Mouse (Mus musculus): Measurements from ENCODE around the gene Hip1. TPM values are rescaled to one million over a fixed set of nuclear protein-coding genes. Genes with fewer than 3 reads are reported as not detected.
A peak's percentile ranks its signal among the peaks of the same experiment; 100 is the strongest.

Hip1 gene
- polyA plus RNA-seq, 1 experiment from 2014 or later: 74.3 TPM

DNA sequence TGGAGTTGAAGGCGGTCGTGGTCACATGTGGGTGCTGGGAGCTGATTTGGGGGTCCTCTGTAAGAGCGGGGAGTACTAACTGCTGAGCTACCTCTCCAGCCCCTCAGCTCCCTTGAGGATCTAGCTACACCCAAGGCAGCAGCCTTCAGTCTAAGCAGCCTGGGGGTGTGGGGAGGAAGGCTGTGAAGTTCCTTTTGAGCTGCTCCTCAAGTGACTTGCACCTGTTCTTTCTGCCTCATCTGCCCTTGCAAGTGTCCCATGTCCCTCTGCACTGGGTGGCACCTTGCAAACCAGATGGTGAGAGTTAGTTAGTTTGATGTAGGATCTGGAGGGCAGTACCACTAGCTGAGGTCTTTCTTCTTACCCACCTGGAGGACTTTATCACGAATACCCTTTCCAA, 136.8 kb downstream of the Hip1 start:
- ATAC-seq: no peak
- DNase-seq (ENCODE audit: low read depth, low spot score): no peak
- in situ Hi-C loops (cut with MboI; ENCODE audit: low pct_unique_long_range_greater_than_20kb): loop anchor here (5.0 kb wide), 2 partner anchors 84 to 204 kb away; no protein-coding TSS in a partner anchor
- H3K27me3 ChIP-seq: no peaks in the 10 kb centered on the region
- POLR2A ChIA-PET: no interaction called here
- TF ChIP-seq CTCF (IDR thresholded peaks at IDR 0.05): no peak
- CTCF ChIA-PET: interaction anchor here (0.8 to 1.2 kb wide), 2 partner anchors 12 to 13 kb away, joined by 3 to 4 read pairs; no protein-coding TSS in a partner anchor

DNA sequence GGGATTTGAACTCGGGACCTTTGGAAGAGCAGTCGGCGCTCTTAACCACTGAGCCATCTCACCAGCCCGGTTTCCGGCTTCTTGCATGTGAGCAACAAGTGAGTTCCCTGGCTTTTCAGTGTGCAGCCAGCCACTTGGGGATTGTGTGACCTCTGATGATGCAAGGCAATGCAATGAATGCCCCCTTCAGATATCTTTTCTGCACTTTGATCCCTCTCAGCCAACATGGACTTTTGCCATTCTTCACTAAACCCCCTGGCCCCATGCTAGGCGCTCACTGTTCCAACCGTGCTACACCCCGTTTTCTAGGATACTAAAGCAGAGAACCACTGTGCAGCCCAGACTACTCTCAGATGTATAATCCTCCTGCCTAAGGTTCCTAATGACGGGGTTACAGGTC, 139.5 kb downstream of the Hip1 start:
- no peak for TF ChIP-seq CTCF (IDR thresholded peaks at IDR 0.05)
- no peaks in the 10 kb centered on the region for H3K27me3 ChIP-seq
- in situ Hi-C loops (cut with MboI; ENCODE audit: low pct_unique_long_range_greater_than_20kb): loop anchor here (5.0 kb wide), 2 partner anchors 87 to 207 kb away; no protein-coding TSS in a partner anchor
- CTCF ChIA-PET: no interaction called here
- ATAC-seq (no peak), DNase-seq (ENCODE audit: low read depth, low spot score) (no peak)
- POLR2A ChIA-PET: interaction anchor here (0.6 to 0.7 kb wide), 2 partner anchors 9 to 127 kb away, joined by 3 to 7 read pairs; no protein-coding TSS in a partner anchor

DNA sequence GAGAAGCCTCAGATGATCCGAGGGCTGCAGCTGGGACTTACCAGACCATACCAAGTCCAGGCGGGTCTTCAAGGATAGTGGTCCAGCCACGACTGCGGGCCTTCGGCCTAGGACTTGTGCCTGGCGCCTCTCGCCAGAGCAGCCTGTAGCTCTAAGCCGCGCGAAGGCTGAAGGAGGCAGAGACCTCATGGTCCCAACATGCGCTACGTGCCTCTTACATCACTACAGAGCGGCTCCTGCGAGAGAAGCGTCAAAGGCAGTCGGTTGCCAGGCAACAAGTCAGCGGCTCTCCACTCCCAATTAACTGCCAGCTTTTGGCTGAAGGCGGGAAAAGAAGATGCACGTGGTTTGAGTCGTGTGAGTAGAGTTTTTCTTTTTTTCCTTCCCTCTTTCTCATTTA, 140.3 kb downstream of the Hip1 start:
- no peaks in the 10 kb centered on the region for H3K27me3 ChIP-seq
- in situ Hi-C loops (cut with MboI; ENCODE audit: low pct_unique_long_range_greater_than_20kb): loop anchor here (5.0 kb wide), 3 partner anchors 88 to 363 kb away; no protein-coding TSS in a partner anchor
- POLR2A ChIA-PET: interaction anchor here (0.6 kb wide), 3 partner anchors 128 to 839 kb away, joined by 3 to 7 read pairs (median 5); no protein-coding TSS in a partner anchor
- CTCF ChIA-PET: interaction anchor here (1.1 to 1.3 kb wide), 2 partner anchors 17 to 25 kb away, joined by 3 read pairs; no protein-coding TSS in a partner anchor
- TF ChIP-seq CTCF (IDR thresholded peaks at IDR 0.05): no peak
- DNase-seq (ENCODE audit: low read depth, low spot score) (no peak), ATAC-seq (no peak)

DNA sequence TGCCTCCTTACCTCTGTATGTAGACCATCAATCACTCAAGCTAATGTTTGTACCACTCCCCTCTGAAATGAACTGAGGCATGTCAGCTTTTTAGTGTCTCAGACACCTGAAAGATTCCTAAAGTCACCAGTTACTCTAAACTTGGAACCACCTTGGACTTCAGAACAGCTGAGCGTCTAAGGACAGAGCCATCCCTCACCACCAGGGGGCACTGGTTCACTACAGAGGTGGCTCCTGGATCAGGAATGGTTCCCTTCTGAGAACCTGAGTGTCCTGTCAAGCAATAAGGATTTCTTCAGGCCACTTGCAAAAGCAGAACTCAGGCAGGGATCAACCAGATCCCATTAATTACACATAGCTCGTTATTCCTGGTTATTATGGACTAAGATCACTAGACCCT, 144.7 kb downstream of the Hip1 start:
- ATAC-seq (no peak), DNase-seq (ENCODE audit: low read depth, low spot score) (peak; percentile 46)
- in situ Hi-C loops (cut with MboI; ENCODE audit: low pct_unique_long_range_greater_than_20kb): loop anchor here (5.0 kb wide), 1 partner anchor 367 kb away; no protein-coding TSS in a partner anchor
- CTCF ChIA-PET: interaction anchor here (0.8 to 1.9 kb wide), 20 partner anchors 11 to 375 kb away, joined by 3 to 6 read pairs (median 3); no protein-coding TSS in a partner anchor
- no peaks in the 10 kb centered on the region for H3K27me3 ChIP-seq
- POLR2A ChIA-PET: no interaction called here
- TF ChIP-seq CTCF (IDR thresholded peaks at IDR 0.05): peak; percentile 98

DNA sequence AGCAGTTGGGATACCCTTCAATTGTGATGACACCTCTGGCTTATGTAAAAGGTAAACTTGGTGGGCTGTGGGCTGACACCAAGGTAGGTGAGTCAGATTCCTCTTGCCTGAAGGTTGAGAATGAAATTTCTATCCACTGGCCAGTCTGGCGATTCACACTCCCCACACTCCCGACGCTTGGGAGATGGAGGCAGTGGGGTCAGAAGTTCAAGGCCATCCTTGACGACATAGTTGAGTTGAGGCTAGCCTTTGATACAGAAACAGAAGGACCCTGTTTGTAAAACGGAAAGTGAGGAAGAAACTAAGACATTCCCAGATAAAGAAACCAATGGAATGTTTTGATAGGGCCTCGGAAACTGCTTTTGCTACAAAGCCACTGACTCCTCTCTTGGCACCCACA, 145.5 kb downstream of the Hip1 start:
- ChIA-PET CTCF (interaction anchor here (1.0 to 1.6 kb wide), 3 partner anchors 15 to 108 kb away, joined by 3 to 4 read pairs (median 3); no protein-coding TSS in a partner anchor), POLR2A (no interaction called here)
- no peak for ATAC-seq
- in situ Hi-C loops (cut with MboI; ENCODE audit: low pct_unique_long_range_greater_than_20kb): no loop called here
- no peak for TF ChIP-seq CTCF (IDR thresholded peaks at IDR 0.05)
- DNase-seq (ENCODE audit: low read depth, low spot score): no peak
- H3K27me3 ChIP-seq: no peaks in the 10 kb centered on the region

DNA sequence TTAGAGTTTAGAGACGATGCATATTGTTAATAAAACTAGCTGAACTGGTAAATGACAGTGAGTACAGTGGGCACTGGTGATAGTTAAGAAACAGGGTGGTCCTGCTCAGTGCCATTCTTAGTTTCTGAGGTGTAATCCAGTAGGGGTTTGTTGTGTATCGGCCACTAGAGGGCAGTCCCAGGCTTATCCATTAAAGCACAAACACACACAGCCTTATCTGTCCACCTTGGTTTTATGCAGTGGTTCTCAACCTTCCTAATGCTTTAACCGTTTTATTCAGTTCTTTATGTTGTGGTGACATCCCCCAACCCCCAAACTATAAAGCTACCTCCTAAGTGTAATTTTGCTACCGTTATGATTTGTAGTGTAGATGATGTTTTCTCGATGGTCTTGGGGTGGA, 149.1 kb downstream of the Hip1 start:
- POLR2A ChIA-PET: interaction anchor here (1.0 kb wide), 1 partner anchor 29 kb away, joined by 3 read pairs; no protein-coding TSS in a partner anchor
- no peak for ATAC-seq
- CTCF ChIA-PET: interaction anchor here (0.9 to 1.6 kb wide), 14 partner anchors 12 to 376 kb away, joined by 3 to 6 read pairs (median 3); partner anchors contain the start of gene Nsun5

DNA sequence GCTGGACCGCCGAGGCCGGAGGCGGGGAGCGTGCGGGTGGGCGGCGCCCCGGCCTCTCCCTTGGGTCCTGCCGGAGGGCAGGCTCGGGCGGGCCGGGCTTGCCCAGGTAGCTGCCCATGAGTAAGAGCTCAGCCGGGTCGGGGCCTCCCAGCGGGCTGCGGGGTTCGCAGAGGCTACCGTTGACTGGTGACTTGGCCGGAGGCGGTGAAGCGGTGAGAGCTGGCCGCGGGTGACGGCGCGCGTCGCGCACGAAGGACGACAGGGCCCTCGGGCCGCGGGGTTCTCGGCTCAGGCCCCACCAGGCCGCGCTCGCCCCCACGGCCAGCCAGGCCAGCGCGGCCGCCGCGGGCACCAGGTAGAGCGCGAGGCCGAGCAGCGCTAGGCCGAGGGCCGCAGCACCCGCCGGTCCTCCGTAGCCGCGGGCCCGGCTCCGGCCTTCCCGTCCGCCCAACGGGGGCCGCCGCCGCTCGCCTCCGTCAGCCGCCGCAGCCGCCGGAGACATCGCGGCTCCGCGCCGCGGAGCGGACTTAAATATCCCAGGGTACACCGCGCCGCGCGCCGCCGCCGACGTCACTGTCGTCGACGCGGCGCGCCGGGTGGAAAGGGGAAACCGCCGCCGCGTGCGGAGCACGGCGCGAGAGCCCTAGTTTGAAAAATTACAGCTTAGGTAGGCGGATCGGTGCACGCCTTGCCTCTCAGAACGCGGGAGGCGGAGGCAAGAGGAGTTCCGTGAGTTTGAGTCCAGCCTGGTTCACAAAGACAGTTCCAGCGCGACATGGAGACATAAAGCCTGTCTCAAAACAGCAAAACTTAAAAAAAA, 150.7 kb downstream of the Hip1 start, which contains the start of gene Pom121:
Gene Pom121, minus strand, starts transcription at position 543 of the 820 bp plus-strand sequence.
- ChIA-PET CTCF (interaction anchor here (1.1 kb wide), 1 partner anchor 160 kb away, joined by 3 read pairs; no protein-coding TSS in a partner anchor), POLR2A (no interaction called here)
- peak; percentile 43 for DNase-seq (ENCODE audit: low read depth, low spot score)
- TF ChIP-seq CTCF (IDR thresholded peaks at IDR 0.05): no peak
- H3K27me3 ChIP-seq: no peaks in the 10 kb centered on the region
- in situ Hi-C loops (cut with MboI; ENCODE audit: low pct_unique_long_range_greater_than_20kb): no loop called here
- peak; percentile 71 for ATAC-seq

More for the DNA sequence above, 149.1 kb downstream of the Hip1 start:
- DNase-seq (ENCODE audit: low read depth, low spot score): no peak
- in situ Hi-C loops (cut with MboI; ENCODE audit: low pct_unique_long_range_greater_than_20kb): no loop called here
- no peaks in the 10 kb centered on the region for H3K27me3 ChIP-seq
- peak; percentile 87 for TF ChIP-seq CTCF (IDR thresholded peaks at IDR 0.05)

DNA sequence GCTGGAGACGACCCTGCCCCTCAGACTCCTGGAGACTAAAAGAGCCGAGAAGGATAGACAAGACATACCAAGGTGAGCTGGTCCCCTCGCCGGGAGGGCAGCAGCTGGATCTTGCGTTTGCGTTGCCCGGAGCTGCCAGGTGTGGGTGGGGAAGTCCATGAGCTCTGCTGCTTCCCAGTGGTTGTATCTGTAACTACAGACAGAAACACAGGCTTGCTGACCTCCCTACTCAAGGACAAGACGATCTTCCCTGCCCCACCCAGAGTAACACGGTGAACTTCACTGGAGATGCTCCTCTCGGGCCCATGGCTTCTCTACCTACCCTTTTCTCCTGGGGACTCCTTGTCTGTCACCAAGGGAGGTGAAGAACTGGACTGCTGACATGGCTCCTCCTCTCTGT, 161.1 kb downstream of the Hip1 start:
- no peak for ATAC-seq

DNA sequence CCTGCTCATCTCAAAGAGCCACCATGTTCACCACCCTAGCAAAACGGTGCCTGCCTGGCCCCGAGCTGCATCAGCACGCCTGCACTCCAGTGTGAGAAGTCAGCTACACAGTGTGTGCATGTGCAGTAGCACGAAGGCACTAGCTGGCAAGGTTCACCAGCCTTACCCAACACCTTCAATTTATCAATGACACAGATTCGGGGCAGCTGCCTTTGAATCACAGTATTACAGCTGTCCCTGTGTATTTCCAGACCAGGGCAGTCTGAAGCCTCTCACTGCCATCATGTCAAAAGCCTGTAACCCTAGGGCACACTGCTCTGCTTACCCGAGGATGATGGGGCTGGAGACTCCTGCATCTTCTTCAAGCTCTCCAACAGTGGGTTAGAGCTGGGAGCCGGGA, 162.2 kb downstream of the Hip1 start:
- ChIA-PET CTCF (interaction anchor here (1.4 to 2.3 kb wide), 2 partner anchors 9 to 10 kb away, joined by 4 to 6 read pairs; no protein-coding TSS in a partner anchor), POLR2A (interaction anchor here (0.9 to 2.3 kb wide), 2 partner anchors 10 to 12 kb away, joined by 3 to 10 read pairs; partner anchors contain the start of gene Nsun5)
- ATAC-seq (no peak), DNase-seq (ENCODE audit: low read depth, low spot score) (no peak)
- TF ChIP-seq CTCF (IDR thresholded peaks at IDR 0.05): no peak
- no peaks in the 10 kb centered on the region for H3K27me3 ChIP-seq
- in situ Hi-C loops (cut with MboI; ENCODE audit: low pct_unique_long_range_greater_than_20kb): no loop called here

More for the DNA sequence above, 161.1 kb downstream of the Hip1 start:
- POLR2A ChIA-PET: no interaction called here
- CTCF ChIA-PET: interaction anchor here (0.9 to 2.3 kb wide), 3 partner anchors 9 to 41 kb away, joined by 4 to 6 read pairs (median 4); no protein-coding TSS in a partner anchor
- in situ Hi-C loops (cut with MboI; ENCODE audit: low pct_unique_long_range_greater_than_20kb): no loop called here
- TF ChIP-seq CTCF (IDR thresholded peaks at IDR 0.05): no peak
- H3K27me3 ChIP-seq: no peaks in the 10 kb centered on the region
- no peak for DNase-seq (ENCODE audit: low read depth, low spot score)

DNA sequence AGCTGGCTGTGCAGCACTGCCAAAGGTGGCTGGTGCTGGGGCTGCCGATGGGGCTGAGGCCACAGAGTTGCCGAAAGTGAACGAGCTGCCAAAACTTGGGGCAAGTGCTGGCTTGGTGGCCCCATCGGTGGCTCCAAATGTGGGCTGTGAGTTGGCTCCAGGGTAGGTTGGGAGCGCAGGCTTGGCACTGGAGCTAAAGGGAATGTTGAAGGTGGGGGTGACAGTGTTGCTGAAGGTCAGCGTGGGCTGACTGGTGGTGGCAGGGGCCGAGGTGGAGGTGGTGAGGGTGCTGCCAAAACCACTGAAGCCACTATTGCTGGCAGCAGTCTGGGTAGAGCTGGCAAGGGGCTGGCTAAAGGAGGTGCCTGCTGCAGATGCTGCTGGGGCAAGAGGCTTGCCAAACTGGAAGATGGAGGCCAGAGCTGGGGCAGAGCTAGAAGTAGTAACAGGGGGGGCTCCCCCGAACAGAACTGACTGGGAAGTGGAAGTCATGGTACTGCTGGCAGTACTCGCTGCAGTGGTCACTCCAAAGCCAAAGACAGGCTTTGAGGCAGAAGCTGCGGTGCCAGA, 163.5 kb downstream of the Hip1 start:
- no peaks in the 10 kb centered on the region for H3K27me3 ChIP-seq
- DNase-seq (ENCODE audit: low read depth, low spot score) (no peak), ATAC-seq (no peak)
- no peak for TF ChIP-seq CTCF (IDR thresholded peaks at IDR 0.05)
- ChIA-PET POLR2A (interaction anchor here (1.2 to 2.3 kb wide), 2 partner anchors 9 to 11 kb away, joined by 3 to 10 read pairs; partner anchors contain the start of gene Nsun5), CTCF (interaction anchor here (0.8 to 3.0 kb wide), 2 partner anchors 11 to 19 kb away, joined by 3 to 10 read pairs; partner anchors contain the start of gene Nsun5)
- in situ Hi-C loops (cut with MboI; ENCODE audit: low pct_unique_long_range_greater_than_20kb): no loop called here

Data from Patski (cell line).